Mouse (Mus musculus) Patski (cell line): ENCODE measurements at regions not wholly inside any gene's neighbourhood (a gene's known extent, or its start where the extent isn't known, plus 50 kb on each side); places are given as distances from the start of the nearest gene placed in this dataset.
"Not testable (repeated sequence)": the region's sequence is repeated elsewhere in the genome, so short reads cannot be mapped to it uniquely, and the experiment has no call there.

ENCODE experiments used
- ATAC-seq: fragments of 100-300 bp; one replicate; pipeline ENCODE4 v1.8.0; 2021
- CTCF ChIA-PET: fragments of 350-600 bp; sonication (Branson Sonifier 250); formaldehyde crosslinking; loops from one replicate; lab custom pipeline; 2022; ENCODE audit warnings: inconsistent platforms; lab: Charles Lee
- POLR2A ChIA-PET: fragments of 350-600 bp; sonication (Branson Sonifier 250); formaldehyde crosslinking; loops from one replicate; lab custom pipeline; 2022; ENCODE audit warnings: antibody characterized with exemption, inconsistent platforms; lab: Charles Lee
- DNase-seq: peaks from one replicate; pipeline ENCODE4 v3.0.0-alpha.2; 2011; ENCODE audit warnings: low read depth, low spot score
- H3K27me3 ChIP-seq: fragments of 371-371 bp; one replicate; pipeline ENCODE4 v1.5.1; 2021
- CTCF ChIP-seq: fragments of 100-300 bp; IDR thresholded peaks from one replicate; pipeline ENCODE4 v1.5.1; 2021
- in situ Hi-C: fragments of 300-500 bp; cut with MboI; formaldehyde crosslinking; loops from 3 replicates; pipeline ENCODE4 v1.11.1; 2018; ENCODE audit warnings: low pct_unique_long_range_greater_than_20kb, mixed read lengths

DNA sequence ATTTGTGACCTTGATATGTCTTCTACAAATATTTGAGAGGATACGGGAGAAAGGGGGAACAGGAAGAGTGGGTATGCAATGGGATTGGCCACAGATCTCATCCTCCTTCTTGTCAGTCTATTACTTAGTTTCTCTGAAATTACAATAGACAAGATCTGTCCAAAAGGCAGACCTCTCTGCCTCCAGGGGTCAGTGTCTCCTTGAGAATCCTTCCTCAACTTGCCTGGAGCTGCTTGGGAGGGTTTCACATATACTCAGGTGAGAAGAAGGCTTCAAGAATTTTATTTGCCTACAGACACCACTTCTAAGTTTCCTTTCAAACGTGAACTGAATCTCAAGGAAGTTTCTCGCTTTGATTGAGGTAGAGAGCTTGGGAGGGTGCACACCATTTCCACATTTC lies 575.0 kb upstream of the Fam241a start:
- ATAC-seq, result peak; percentile 74
- in situ Hi-C loops, result loop anchor here (5.0 kb wide), 2 partner anchors 469 to 731 kb away; no protein-coding TSS in a partner anchor
- POLR2A ChIA-PET, result interaction anchor here (0.6 to 0.9 kb wide), 2 partner anchors 715 to 733 kb away, joined by 3 read pairs; no protein-coding TSS in a partner anchor
- peak; percentile 92 for TF ChIP-seq CTCF
- DNase-seq, result peak; percentile 30
- CTCF ChIA-PET, result interaction anchor here (0.8 to 2.0 kb wide), 5 partner anchors 9 to 733 kb away, joined by 3 to 16 read pairs (median 4); no protein-coding TSS in a partner anchor
- H3K27me3 ChIP-seq, result no peaks in the 10 kb centered on the region

DNA sequence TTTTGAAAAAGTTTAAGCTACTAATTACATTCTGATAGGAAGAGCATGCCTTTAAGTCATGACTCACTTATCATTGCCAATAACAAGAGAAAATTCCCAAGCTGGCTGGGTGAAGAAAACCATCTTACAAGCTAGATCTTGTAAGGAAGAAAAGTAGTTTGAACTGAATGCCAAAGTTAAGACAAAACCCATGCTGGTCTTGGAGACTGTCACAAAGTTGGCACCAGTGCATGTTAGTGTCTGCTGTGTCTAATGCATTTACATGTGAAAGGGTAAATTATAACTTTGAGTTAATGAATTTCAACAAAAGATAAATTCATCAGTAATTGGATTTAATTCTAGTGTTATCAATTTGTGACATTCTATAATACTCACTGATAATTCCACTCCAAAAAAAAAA lies 533.6 kb upstream of the Fam241a start:
- in situ Hi-C loops, result no loop called here
- TF ChIP-seq CTCF, result no peak
- ChIA-PET POLR2A (interaction anchor here (0.6 kb wide), 1 partner anchor 742 kb away, joined by 3 read pairs; no protein-coding TSS in a partner anchor), CTCF (interaction anchor here (0.9 to 1.7 kb wide), 3 partner anchors 10 to 22 kb away, joined by 3 to 6 read pairs (median 3); no protein-coding TSS in a partner anchor)
- ATAC-seq (no peak), DNase-seq (no peak)
- H3K27me3 ChIP-seq, result no peaks in the 10 kb centered on the region

DNA sequence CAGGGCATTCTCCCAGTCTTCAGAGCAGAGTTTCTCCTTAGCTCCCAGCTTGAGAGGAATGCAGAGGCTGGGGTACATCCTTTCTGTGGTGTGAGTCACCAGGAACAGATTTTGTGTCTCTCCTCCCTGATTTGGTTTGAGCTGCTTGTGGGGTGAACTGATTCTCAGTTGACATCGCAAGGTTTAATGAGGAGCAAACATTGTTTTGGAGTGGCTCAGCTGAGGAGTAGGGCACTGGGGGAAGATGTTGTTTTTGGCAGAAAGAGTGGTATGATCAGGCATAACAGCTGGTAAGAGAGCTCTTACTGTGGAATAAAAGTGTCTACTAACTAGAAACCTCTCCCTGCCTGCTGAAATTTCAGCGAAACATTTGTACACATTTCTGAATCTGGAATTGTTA lies 519.4 kb upstream of the Fam241a start:
- no peak for TF ChIP-seq CTCF
- DNase-seq, result peak; percentile 85
- CTCF ChIA-PET, result interaction anchor here (1.0 to 2.5 kb wide), 6 partner anchors 9 to 46 kb away, joined by 3 to 8 read pairs (median 6); no protein-coding TSS in a partner anchor
- peak; percentile 99 for ATAC-seq
- in situ Hi-C loops, result no loop called here
- POLR2A ChIA-PET, result no interaction called here
- H3K27me3 ChIP-seq, result no peaks in the 10 kb centered on the region

DNA sequence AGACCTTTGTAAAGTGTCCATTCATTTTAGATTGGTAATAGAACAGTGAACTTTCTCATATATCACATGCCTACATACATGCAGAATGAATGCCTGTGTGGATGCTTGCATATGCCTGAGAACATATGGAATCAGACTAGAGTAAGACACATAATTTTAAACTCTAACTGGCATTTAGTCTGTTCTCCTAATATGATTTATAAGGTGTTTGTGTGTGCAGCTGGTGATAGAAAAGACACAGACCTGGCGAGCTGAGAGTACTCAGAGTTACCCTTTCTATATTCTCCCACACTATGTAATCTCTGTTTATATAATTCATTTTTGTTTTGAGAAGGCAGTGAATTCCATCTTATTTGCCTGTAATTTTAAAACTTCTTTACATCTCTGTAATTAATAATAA lies 517.4 kb upstream of the Fam241a start:
- POLR2A ChIA-PET, result no interaction called here
- in situ Hi-C loops, result no loop called here
- ATAC-seq (no peak), DNase-seq (no peak)
- no peak for TF ChIP-seq CTCF
- no peaks in the 10 kb centered on the region for H3K27me3 ChIP-seq
- CTCF ChIA-PET, result no interaction called here

DNA sequence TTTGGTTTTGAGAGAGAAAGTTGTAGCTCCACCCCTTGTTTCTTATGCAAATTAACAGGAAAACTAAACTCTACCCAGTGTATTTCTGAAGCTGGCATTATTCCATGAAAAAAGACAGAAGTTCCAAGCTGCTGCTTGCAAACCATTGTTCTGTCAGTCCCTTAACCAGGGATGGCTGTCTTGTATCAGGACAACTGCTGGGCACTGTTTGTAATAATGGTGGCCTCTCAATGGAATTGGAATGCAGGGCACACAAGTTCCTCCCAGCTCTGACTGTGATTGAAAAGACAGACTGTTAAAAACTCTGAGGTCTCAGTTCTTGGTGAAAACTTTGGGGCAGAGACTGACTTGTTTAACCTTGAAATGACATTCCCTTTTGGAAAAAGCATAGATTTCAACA lies 516.0 kb upstream of the Fam241a start:
- in situ Hi-C loops, result no loop called here
- ChIA-PET CTCF (interaction anchor here (1.0 to 1.1 kb wide), 2 partner anchors 8 to 13 kb away, joined by 3 to 4 read pairs; no protein-coding TSS in a partner anchor), POLR2A (no interaction called here)
- ATAC-seq (no peak), DNase-seq (no peak)
- TF ChIP-seq CTCF, result no peak
- no peaks in the 10 kb centered on the region for H3K27me3 ChIP-seq

DNA sequence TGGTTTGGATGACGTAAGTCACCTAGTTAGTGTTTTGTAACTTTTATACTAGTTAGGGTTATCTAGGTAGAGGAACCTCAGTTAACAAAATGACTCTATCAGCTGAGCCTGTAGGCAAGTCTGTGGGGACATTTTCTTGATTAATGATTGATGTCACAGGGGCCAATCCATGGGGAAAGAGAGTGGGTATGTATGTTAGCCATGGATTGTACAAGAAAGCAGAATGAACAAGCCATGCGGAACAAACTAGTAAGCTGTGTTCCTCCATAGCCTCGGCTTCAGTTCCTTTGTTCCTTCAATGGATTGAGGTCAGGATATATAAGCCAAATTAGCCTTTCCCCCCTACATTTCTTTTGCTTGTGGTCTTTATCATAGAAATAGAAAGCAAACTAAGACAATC lies 498.7 kb upstream of the Fam241a start:
- ChIA-PET POLR2A (no interaction called here), CTCF (interaction anchor here (0.8 kb wide), 1 partner anchor 10 kb away, joined by 3 read pairs; no protein-coding TSS in a partner anchor)
- ATAC-seq (no peak), DNase-seq (no peak)
- TF ChIP-seq CTCF, result no peak
- in situ Hi-C loops, result no loop called here
- H3K27me3 ChIP-seq, result no peaks in the 10 kb centered on the region

DNA sequence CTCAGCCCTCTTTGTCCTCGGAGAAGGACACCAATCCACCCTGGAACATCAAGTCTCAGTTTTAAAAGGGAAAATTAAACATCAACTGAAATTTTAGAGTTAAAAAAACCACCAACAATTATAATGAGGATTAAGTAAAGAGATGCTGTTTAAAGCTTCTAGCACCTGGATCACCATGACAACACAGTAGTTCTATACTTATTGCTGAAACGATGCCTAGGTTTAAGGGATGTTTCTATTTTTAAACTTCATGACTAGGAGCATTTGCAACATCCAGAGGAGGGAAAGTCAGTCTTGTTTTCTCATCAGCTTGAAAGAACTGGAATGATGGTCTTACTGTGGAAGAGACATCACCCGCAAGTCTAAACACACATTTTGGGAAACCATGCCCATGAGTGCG lies 484.5 kb upstream of the Fam241a start:
- ChIA-PET CTCF (interaction anchor here (0.7 to 1.0 kb wide), 3 partner anchors 9 to 514 kb away, joined by 3 read pairs; no protein-coding TSS in a partner anchor), POLR2A (no interaction called here)
- no peak for TF ChIP-seq CTCF
- H3K27me3 ChIP-seq, result no peaks in the 10 kb centered on the region
- in situ Hi-C loops, result no loop called here
- ATAC-seq (no peak), DNase-seq (no peak)

DNA sequence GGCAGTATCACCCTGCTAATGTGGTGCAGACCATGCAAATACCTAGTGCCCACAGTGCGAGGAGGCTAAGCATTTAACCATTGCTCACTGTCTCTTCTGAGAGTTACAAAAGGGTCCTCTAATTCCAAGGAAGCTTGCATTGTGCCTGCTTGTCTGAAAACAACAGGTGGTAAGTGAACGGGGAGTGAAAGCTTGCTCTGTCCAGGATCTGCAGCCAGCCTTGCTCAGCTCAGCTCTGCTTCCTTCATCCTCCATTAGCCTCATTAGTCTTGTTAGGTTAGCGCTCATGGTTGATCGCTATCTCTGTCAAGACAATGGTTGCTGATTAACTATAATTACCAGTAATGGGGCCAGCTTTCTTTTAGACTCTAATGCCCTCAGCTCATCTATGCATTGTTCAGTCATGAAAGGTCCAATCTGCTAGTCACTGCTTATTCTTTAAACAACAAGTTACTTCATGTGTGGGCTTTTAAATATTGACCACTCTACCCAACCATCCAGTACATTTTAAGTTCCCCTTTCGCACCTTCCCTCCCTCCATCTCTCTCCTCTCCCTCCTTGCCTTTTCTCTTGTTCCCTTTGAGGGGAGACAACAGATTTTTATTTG lies 473.5 kb upstream of the Fam241a start:
- CTCF ChIA-PET, result interaction anchor here (0.8 kb wide), 1 partner anchor 45 kb away, joined by 4 read pairs; no protein-coding TSS in a partner anchor
- in situ Hi-C loops, result no loop called here
- DNase-seq, result peak; percentile 91

DNA sequence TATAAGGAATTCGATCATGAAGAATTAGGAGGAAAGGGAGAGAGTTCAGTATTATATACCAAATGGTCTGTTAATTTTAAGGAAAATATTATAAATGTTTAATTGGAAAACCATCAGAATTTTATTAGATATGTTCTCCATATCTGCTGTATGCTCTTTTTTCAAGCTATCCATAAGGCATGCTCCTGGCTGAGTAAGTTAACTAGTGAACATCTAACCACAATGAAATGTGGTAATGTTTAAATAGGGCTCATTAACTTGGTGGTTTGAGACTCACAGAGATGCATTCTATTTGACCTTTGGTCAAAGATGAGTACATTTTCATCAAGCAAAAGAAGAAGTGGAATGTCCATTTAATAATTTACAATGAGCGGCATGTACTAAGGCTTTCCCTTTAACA lies 466.2 kb upstream of the Fam241a start:
- no peak for TF ChIP-seq CTCF
- in situ Hi-C loops, result no loop called here
- DNase-seq (peak; percentile 48), ATAC-seq (peak; percentile 54)
- H3K27me3 ChIP-seq, result no peaks in the 10 kb centered on the region
- CTCF ChIA-PET, result interaction anchor here (1.0 to 3.1 kb wide), 3 partner anchors 13 to 68 kb away, joined by 3 to 9 read pairs (median 6); no protein-coding TSS in a partner anchor
- POLR2A ChIA-PET, result interaction anchor here (0.6 kb wide), 1 partner anchor 21 kb away, joined by 4 read pairs; no protein-coding TSS in a partner anchor

More for the DNA sequence above, 473.5 kb upstream of the Fam241a start:
- POLR2A ChIA-PET, result no interaction called here
- no peak for TF ChIP-seq CTCF
- no peaks in the 10 kb centered on the region for H3K27me3 ChIP-seq
- ATAC-seq, result peak; percentile 92

DNA sequence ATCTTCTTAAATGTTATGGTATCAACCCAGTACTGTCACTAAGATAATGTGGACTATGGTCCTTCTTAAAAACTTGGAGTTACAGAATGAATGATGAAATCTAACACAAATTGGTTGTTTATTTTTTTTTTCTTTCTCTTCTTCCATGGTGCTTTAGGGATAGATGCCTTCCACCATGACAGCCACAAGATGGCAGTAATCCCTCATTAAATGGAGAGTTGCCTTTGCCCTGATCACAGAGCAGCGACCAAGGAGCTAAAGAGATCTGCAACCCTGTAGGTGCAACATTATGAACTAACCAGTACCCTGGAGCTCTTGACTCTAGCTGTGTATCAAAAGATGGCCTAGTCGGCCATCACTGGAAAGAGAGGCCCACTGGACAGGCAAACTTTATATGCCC lies 453.0 kb upstream of the Fam241a start:
- DNase-seq, result peak; percentile 63
- in situ Hi-C loops, result loop anchor here (5.0 to 10.0 kb wide), 3 partner anchors 853 to 1076 kb away; no protein-coding TSS in a partner anchor
- ChIA-PET CTCF (interaction anchor here (0.7 to 4.4 kb wide), 18 partner anchors 12 to 1328 kb away, joined by 3 to 59 read pairs (median 3); partner anchors contain the start of gene Pitx2), POLR2A (interaction anchor here (1.4 to 1.7 kb wide), 3 partner anchors 853 to 872 kb away, joined by 3 to 7 read pairs (median 4); no protein-coding TSS in a partner anchor)
- ATAC-seq, result peak; percentile 76
- not testable (repeated sequence) for H3K27me3 ChIP-seq
- peak; percentile 90 for TF ChIP-seq CTCF
